Mouse (Mus musculus): ENCODE results near the gene Mpp3.

Gene Mpp3

GRCm38 (mm10) chr11:102028087-102028816, at the start of gene Mpp3:
Gene Mpp3 (minus strand): TSS chr11:102028461.
- no peak for DNase-seq

DNA sequence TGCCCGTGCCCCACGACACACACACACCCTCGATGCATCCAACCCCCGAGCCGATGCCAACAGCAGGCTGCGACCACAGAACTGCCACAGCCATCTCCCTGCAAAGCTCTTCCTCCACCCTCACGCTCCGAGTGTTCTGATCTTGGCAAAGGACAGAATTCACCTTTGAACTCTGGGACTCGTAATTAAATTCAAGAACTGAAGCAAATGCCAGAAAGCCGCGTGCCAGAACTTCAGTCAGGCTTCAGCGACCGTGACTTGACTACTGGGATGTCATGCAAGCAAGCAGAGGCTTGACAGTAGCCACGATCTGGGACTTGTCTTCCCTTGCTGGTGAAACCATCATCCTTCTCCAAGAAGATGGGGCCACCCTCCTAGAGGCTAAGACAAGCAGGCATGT, 45.5 kb upstream of the Mpp3 start:
- DNase-seq = no peak

- no peak for DNase-seq
Observed at GRCm38 (mm10) chr11:102072729-102073128, 44.5 kb upstream of the Mpp3 start.

GRCm38 (mm10) chr11:102070426-102070825, 42.2 kb upstream of the Mpp3 start:
- no peak for DNase-seq

DNA sequence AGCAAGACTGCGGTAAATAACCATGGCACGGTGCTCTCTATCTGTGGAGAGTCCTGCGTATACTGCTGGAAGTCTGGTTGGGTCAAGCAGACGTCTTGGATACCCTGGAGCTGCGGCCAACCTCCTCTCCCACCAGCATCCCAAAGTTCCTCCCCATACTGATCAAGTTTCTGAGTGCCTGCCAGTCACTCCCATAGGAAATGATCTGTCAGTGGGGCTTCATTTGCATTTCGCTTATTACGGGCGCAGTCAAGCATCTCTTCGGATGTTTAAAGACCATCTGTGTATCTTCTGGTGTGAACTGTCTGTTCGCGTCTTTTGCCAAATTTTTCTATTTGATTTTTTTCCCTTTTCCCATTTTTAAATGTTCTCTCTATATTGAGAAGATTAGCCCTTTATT, 41.4 kb upstream of the Mpp3 start:
- DNase-seq = no peak

DNA sequence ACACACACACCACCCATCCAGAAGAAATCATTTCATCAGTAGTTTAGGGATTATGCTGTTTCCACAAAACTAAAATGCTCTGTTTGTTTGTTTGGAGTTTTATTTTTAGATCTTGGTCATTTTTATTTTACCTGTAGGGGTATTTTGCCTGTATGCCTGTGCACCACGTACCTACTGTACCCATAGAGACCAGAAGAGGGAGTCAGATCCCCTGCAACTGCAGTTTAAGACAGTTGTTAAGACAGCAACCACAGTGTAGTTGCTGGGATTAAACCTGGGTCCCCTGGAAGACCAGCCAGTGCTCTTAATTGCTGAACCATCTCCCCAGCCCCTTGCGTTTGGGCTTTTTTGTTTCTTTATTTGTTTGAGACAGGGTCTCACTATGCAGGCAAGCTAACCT, 40.7 kb upstream of the Mpp3 start:
- DNase-seq = no peak

DNA sequence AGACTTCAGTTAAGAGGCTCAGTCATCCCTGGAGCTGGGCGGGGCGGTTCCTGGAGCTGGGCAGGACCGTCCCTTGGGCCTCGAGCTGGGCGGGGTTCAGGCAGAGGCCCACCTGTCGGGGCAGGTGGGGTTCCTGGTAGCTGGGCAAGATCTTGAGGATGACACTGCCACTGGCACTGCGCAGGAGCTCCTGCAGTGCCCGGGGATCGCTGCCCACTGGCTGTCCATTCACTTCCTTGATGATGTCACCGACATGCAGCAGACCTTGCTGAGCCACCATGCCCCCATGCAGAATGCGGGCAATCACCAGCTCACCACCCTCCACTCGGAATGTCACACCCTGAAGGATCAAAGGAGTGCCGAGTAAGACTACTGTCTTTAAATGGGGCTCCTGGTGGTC, 34.8 kb upstream of the Mpp3 start:
- DNase-seq = no peak

GRCm38 (mm10) chr11:102061941-102062473, 33.7 kb upstream of the Mpp3 start:
- DNase-seq = no peak

- peak; percentile 80 for DNase-seq
Observed at GRCm38 (mm10) chr11:102061236-102061940, 33.1 kb upstream of the Mpp3 start.

GRCm38 (mm10) chr11:102053847-102054246, 25.6 kb upstream of the Mpp3 start:
- DNase-seq = peak; percentile 66

DNA sequence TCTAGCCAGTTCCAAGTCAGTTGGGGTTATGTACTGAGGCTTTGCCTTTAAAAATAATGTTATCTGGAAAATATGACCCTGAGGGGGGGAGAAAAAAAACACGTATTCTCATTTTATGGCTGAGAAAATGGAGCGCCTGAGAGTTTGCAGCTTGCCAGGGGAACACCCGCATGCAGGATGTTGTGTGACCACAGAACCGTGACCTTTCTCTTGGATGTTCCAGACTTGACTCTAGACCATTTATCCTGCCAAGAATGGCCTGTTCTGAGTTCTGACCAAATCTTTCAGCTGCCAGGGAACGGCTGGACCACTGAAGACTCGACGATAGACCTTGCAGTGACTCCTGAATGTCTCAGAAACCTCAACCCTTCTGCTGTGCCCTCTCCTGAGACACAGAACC, 24.9 kb upstream of the Mpp3 start:
- DNase-seq = peak; percentile 26

DNA sequence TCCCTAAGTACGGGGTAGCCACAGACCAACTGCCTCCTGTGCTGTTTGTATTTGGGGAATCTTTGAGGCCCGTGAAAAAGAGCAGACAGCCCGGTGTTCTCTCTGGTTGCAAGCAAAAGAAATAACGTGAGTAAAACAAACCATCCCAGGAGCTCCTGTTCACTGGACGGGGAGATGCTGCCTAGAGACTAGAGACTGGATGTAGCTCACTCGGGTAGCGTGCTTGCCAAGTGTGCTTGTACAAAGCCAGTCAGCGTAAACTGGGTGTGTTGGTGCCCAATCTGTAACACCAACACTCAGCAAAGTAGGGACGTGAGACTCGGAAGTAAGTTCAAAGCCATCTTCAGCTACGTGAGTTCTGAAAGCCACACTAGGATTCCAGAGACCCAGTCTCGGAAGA, 24.4 kb upstream of the Mpp3 start:
- no peak for DNase-seq

GRCm38 (mm10) chr11:102051954-102052353, 23.7 kb upstream of the Mpp3 start:
- peak; percentile 38 for DNase-seq

- peak; percentile 67 for DNase-seq
Observed at GRCm38 (mm10) chr11:102051541-102051940, 23.3 kb upstream of the Mpp3 start.

- no peak for DNase-seq
Observed at GRCm38 (mm10) chr11:102049875-102050482, 21.7 kb upstream of the Mpp3 start.

GRCm38 (mm10) chr11:102046607-102047006, 18.3 kb upstream of the Mpp3 start:
- no peak for DNase-seq

DNA sequence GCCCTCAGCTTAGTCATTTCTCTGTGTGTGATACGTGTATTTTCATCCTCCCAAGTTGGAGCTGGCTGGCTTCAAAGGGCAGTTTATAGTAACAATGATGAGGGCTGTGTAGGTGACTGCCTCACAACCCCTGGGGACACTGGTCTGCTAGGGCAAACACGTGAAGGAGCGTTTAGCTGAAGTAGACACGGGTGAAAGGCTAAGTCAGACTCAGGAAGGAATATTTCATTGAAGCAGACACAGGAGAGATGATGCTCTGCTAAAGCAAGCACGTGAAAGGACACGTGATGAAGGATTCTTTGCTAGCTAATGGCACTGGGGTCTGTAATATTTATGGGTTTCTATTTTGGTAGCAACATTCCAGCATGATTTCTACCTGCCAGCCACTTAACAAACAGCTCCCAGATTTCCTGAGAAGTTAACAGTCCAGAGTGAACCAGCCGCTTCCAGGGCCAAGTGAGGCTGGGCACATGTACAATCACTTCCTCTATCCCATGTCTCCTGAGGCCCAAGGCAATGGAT, 16.5 kb upstream of the Mpp3 start:
- DNase-seq = no peak

DNA sequence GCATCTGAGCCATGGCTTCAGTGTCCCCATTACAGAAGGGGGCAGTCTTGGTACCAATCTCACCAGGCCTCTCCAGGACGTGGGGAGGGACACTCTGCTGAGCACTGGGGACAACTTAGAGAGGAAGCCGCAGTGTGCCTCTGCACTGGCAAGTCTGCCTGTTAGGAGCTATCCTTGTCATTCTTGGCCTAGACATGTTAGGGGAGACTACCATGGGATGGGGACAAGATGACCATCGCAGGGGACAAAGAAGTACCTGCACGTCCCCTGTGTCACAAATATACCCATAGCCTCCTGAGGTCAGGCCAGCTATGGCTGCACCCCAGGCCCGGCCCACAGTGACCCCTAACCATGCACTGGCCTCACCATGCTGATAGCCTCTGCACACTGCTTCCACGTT, 15.1 kb upstream of the Mpp3 start:
- no peak for DNase-seq

DNA sequence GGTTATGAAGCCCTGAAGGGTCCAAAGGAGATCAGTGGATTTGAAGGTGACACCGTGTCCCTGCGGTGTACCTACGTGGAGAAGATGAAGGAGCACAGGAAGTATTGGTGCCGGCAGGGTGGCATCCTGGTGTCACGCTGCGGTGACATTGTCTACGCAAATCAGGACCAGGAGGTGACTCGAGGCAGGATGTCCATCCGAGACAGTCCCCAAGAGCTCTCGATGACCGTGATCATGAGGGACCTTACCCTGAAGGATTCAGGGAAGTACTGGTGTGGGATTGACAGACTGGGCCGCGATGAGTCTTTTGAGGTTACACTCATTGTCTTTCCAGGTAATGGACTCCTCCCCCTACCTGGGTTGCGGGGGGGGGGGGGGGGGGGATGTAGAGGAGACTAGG, 14.7 kb upstream of the Mpp3 start:
- no peak for DNase-seq

- no peak for DNase-seq
Observed at GRCm38 (mm10) chr11:102041350-102041949, 13.2 kb upstream of the Mpp3 start, which contains the start of gene Cd300lg. Gene Cd300lg (plus strand): TSS chr11:102041509.

- no peak for DNase-seq
Observed at GRCm38 (mm10) chr11:102040646-102041045, 12.4 kb upstream of the Mpp3 start.

DNA sequence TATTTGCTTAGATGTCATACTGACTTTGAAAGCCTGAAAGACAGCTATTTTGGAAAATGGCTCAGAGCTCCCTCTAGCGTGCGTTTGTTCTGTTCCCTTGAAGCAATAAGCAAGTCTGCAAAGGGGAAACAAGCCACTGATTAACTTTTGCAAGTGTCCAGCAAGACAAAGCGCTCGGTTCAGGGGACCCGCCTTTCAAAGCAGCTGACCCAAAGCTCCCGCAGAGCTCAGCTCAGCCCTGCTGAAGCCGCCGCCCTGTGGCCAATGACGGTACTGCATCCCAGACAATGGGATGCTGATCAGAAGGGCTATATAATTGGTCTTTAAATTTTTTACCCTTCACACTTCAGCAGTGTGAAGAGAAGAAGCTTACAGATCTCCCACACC, 11.9 kb upstream of the Mpp3 start:
- DNase-seq = peak; percentile 96

GRCm38 (mm10) chr11:102039487-102040137, 11.4 kb upstream of the Mpp3 start:
- DNase-seq = peak; percentile 18
